Mouse (Mus musculus) lung, postnatal 0 days (tissue): ENCODE measurements around the gene Bbs1. TPM values are rescaled to one million over a fixed set of nuclear protein-coding genes. Genes with fewer than 3 reads are reported as not detected.

Experiments
- ATAC-seq: fragments of 200-750 bp; cut with Nextera tagmentation; 2 replicates; pipeline ENCODE4 v1.8.0; 2017; ENCODE audit warnings: moderate library complexity
- DNase-seq: peaks from one replicate; pipeline ENCODE4 v3.0.0-alpha.2; 2016; ENCODE audit warnings: low spot score
- H3K27ac ChIP-seq: fragments of 300-500 bp; sonication (generic); 2 replicates; pipeline ENCODE4 v1.5.1; 2014; ENCODE audit warnings: antibody characterized with exemption, mild to moderate bottlenecking, low read length, mixed read lengths
- H3K27me3 ChIP-seq: fragments of 300-500 bp; sonication (generic); replicated peaks from 2 replicates; pipeline ENCODE4 v1.6.1; 2014; ENCODE audit warnings: low read length, mixed read lengths; ENCODE audit not compliant: insufficient read depth
- H3K36me3 ChIP-seq: fragments of 300-500 bp; sonication (generic); 2 replicates; pipeline ENCODE4 v1.6.1; 2014; ENCODE audit warnings: low read length, mixed read lengths; ENCODE audit not compliant: insufficient read depth
- H3K4me1 ChIP-seq: fragments of 300-500 bp; sonication (generic); 2 replicates; pipeline ENCODE4 v1.6.1; 2014; ENCODE audit warnings: antibody characterized with exemption, low read depth, low read length, mixed read lengths; ENCODE audit not compliant: insufficient read depth
- H3K4me2 ChIP-seq: fragments of 300-500 bp; sonication (generic); replicated peaks from 2 replicates; pipeline ENCODE4 v1.6.1; 2014; ENCODE audit warnings: low read depth, mild to moderate bottlenecking, low read length, moderate library complexity, mixed read lengths
- H3K4me3 ChIP-seq: fragments of 300-500 bp; sonication (generic); 2 replicates; pipeline ENCODE4 v1.5.1; 2014; ENCODE audit warnings: low read depth, low read length
- H3K9ac ChIP-seq: fragments of 300-500 bp; sonication (generic); replicated peaks from 2 replicates; pipeline ENCODE4 v1.6.1; 2014; ENCODE audit warnings: low read depth, mild to moderate bottlenecking
- H3K9me3 ChIP-seq: fragments of 300-500 bp; sonication (generic); 2 replicates; pipeline ENCODE4 v1.6.1; 2016; ENCODE audit warnings: low read length, mixed read lengths
- CTCF ChIP-seq: IDR thresholded peaks from 2 replicates; pipeline ENCODE4 v1.5.1; 2016; ENCODE audit warnings: antibody characterized with exemption, mild to moderate bottlenecking
- EP300 ChIP-seq: IDR thresholded peaks from 2 replicates; pipeline ENCODE4 v1.6.1; 2016; ENCODE audit warnings: antibody characterized with exemption, mild to moderate bottlenecking, control low read depth
- WGBS: fragments of 180-500 bp; shearing (Covaris S2); extraction: QIAGEN DNeasy Blood & Tissue Kit; methylation state at CpG from one replicate; pipeline ENCODE4 v1.1.7; 2014; 5-methylcytosine and 5-hydroxymethylcytosine counted together
- polyA plus RNA-seq: library from polyadenylated mRNA; unstranded; fragments of >200 nt; fragmentation: Nextera tagmentation; extraction: Ambion mirVana; gene quantifications from 2 replicates; pipeline ENCODE4 v1.2.1, GENCODE M21; 2015

The Bbs1 gene
- polyA plus RNA-seq, 1 experiment from 2014 or later, result 1.6 TPM

- Histone ChIP-seq H3K27ac (no peak overlapping the region), H3K4me1 (no peaks in the 10 kb centered on the region), H3K36me3 (no peaks in the 10 kb centered on the region), H3K4me3 (no peak overlapping the region), H3K4me2 (no peak overlapping the region), H3K27me3 (no peaks in the 10 kb centered on the region), H3K9ac (no peak overlapping the region), H3K9me3 (no peaks in the 10 kb centered on the region)
- no peak for TF ChIP-seq EP300
- TF ChIP-seq CTCF, result no peak
- 62% methylated on average over 21 of the region's 21 CpGs for WGBS
- no peak for ATAC-seq
- no peak for DNase-seq
These were observed 9.5 kb downstream of the Bbs1 start for GRCm38 (mm10) chr19:4896780-4897520.

GRCm38 (mm10) chr19:4891798-4892197, 14.6 kb downstream of the Bbs1 start:
- Histone ChIP-seq H3K4me1 (no peaks in the 10 kb centered on the region), H3K9me3 (no peaks in the 10 kb centered on the region), H3K9ac (no peak overlapping the region), H3K27ac (no peak overlapping the region), H3K36me3 (no peaks in the 10 kb centered on the region), H3K4me2 (no peak overlapping the region), H3K4me3 (no peak overlapping the region), H3K27me3 (no peaks in the 10 kb centered on the region)
- DNase-seq, result no peak
- no peak for TF ChIP-seq EP300
- no peak for TF ChIP-seq CTCF
- WGBS, result 78% methylated on average over 3 of the region's 3 CpGs
- ATAC-seq, result no peak

GRCm38 (mm10) chr19:4889791-4890190, 16.6 kb downstream of the Bbs1 start:
- ATAC-seq, result no peak
- H3K9ac ChIP-seq, result no peak overlapping the region
- H3K9me3 ChIP-seq, result no peaks in the 10 kb centered on the region
- no peaks in the 10 kb centered on the region for H3K4me1 ChIP-seq
- H3K27ac ChIP-seq, result no peak overlapping the region
- WGBS, result 77% methylated on average over 10 of the region's 10 CpGs
- no peaks in the 10 kb centered on the region for H3K27me3 ChIP-seq
- no peak overlapping the region for H3K4me2 ChIP-seq
- no peak for DNase-seq
- no peaks in the 10 kb centered on the region for H3K36me3 ChIP-seq
- H3K4me3 ChIP-seq, result no peak overlapping the region
- TF ChIP-seq CTCF, result no peak
- TF ChIP-seq EP300, result no peak

- WGBS, result 87% methylated on average over 4 of the region's 4 CpGs
- no peak for DNase-seq
- Histone ChIP-seq H3K4me1 (no peaks in the 10 kb centered on the region), H3K9me3 (no peaks in the 10 kb centered on the region), H3K27ac (no peak overlapping the region), H3K27me3 (no peaks in the 10 kb centered on the region), H3K4me2 (no peak overlapping the region), H3K4me3 (no peak overlapping the region), H3K36me3 (no peaks in the 10 kb centered on the region), H3K9ac (no peak overlapping the region)
- no peak for ATAC-seq
- TF ChIP-seq EP300, result no peak
- no peak for TF ChIP-seq CTCF
These were observed 22.5 kb downstream of the Bbs1 start for GRCm38 (mm10) chr19:4883961-4884360.

GRCm38 (mm10) chr19:4879324-4879703, 27.1 kb downstream of the Bbs1 start:
- no peak for DNase-seq
- Histone ChIP-seq H3K27me3 (0 out of 2 replicates have a peak, but pooled peaks cover 3% of the 10 kb centered on the region), H3K4me3 (peak overlapping the region; percentile 80; the same call in 1 of the 2 replicates), H3K4me1 (peaks cover 4% of the 10 kb centered on the region; the same call in 1 of the 2 replicates), H3K4me2 (peak overlapping the region; percentile 97; the same call in 1 of the 2 replicates), H3K9me3 (no peaks in the 10 kb centered on the region), H3K9ac (peak overlapping the region; percentile 82; the same call in 1 of the 2 replicates), H3K36me3 (no peaks in the 10 kb centered on the region), H3K27ac (no peak overlapping the region)
- TF ChIP-seq CTCF, result no peak
- no peak for TF ChIP-seq EP300
- WGBS, result 61% methylated on average over 10 of the region's 10 CpGs
- ATAC-seq, result no peak

- H3K9me3 ChIP-seq, result no peaks in the 10 kb centered on the region
- 0 out of 2 replicates have a peak, but pooled peaks cover 3% of the 10 kb centered on the region for H3K27me3 ChIP-seq
- H3K27ac ChIP-seq, result peak within 1 kb of the TSS; percentile 26; the same call in 1 of the 2 replicates
- no peak for TF ChIP-seq EP300
- peak; percentile 11; the same call in 1 of the 2 replicates for TF ChIP-seq CTCF
- H3K4me2 ChIP-seq, result peak within 1 kb of the TSS; percentile 97
- peaks cover 4% of the 10 kb centered on the region; the same call in 1 of the 2 replicates for H3K4me1 ChIP-seq
- H3K4me3 ChIP-seq, result peak within 1 kb of the TSS; percentile 80
- DNase-seq (peak; percentile 98), ATAC-seq (peak; percentile 99)
- H3K36me3 ChIP-seq, result no peaks in the 10 kb centered on the region
- 1% methylated on average over 52 of the region's 52 CpGs for WGBS
- peak within 1 kb of the TSS; percentile 82 for H3K9ac ChIP-seq
These were observed 27.8 kb downstream of the Bbs1 start, which contains the start of gene Zdhhc24 for GRCm38 (mm10) chr19:4878405-4879323. Zdhhc24 (plus strand) TSS chr19:4878668.
